Mouse (Mus musculus): ENCODE data around the gene Recql. TPM values are rescaled to one million over a fixed set of nuclear protein-coding genes. Genes with fewer than 3 reads are reported as not detected.
A peak's percentile ranks its signal among the peaks of the same experiment; 100 is the strongest.

The Recql gene
- polyA plus RNA-seq (2015; fragmentation: Nextera tagmentation; extraction: Ambion mirVana) = 7.8 and 8.9 TPM in 2 replicates

DNA sequence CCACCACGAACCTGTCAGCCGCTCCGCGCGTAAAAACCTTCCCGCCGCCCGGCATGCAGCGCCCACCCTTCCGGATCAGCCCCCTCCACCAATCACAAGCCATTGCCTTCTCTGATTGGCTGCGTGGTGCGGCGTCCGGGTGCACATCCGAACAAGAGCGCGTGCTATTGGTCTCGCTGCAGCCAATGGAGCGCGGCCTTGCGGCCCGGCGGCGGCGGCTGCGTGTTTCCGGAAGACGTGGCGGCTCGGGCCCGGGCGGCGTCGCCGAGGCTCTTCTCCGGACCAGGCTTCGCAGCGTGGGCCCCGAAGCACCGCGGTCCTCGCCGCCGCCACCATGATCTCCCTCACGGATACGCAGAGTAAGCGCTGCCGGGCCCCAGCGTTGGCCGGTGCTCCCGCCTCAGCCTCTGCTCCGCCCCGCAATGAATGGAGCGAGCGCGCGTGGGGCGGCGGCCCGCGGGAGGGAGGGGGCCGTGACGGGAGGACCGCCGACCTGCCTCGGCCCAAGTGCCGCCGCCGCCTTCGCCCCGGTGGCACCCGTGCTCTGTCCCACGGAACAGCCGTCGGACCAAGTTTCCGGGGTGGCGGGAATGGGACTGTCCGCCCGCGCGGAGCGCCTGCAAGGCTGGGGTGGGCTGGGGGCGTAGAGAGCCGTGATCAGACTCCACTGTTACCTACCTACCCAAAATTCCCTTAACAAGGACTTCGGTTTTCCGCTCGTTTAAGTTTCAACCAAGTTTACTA is at the start of gene Recql, which contains the start of gene Golt1b:
Recql (minus strand) TSS at position 77 of the 744 bp plus-strand sequence.
Golt1b (plus strand) TSS at position 211 of the 744 bp plus-strand sequence.
- no peak for TF ChIP-seq CTCF (IDR thresholded peaks at IDR 0.05; ENCODE audit: low read depth)
- H3K4me1 ChIP-seq (replicated peaks; ENCODE audit: control insufficient read depth, insufficient read depth, low read length) = 0 out of 2 replicates have a peak, but pooled peaks cover 4% of the 10 kb centered on the region
- peak within 1 kb of the TSS; percentile 78 for H3K9ac ChIP-seq (ENCODE audit: low read depth, low read length)
- WGBS = under 1% methylated on average over 84 of the region's 87 CpGs
- no peaks in the 10 kb centered on the region for H3K27me3 ChIP-seq (replicated peaks; ENCODE audit: control insufficient read depth, insufficient read depth, low read length)
- H3K27ac ChIP-seq (ENCODE audit: low read depth, low read length) = peak within 1 kb of the TSS; percentile 11; the same call in 1 of the 2 replicates
- peak within 1 kb of the TSS; percentile 81 for H3K4me3 ChIP-seq (ENCODE audit: low read depth, low read length)
- H3K9me3 ChIP-seq (ENCODE audit: control insufficient read depth) = no peaks in the 10 kb centered on the region
- peak within 1 kb of the TSS; percentile 89 for H3K4me2 ChIP-seq (replicated peaks; ENCODE audit: low read depth)
- H3K36me3 ChIP-seq (ENCODE audit: control insufficient read depth, insufficient read depth) = no peaks in the 10 kb centered on the region
- ATAC-seq = peak; percentile 100

DNA sequence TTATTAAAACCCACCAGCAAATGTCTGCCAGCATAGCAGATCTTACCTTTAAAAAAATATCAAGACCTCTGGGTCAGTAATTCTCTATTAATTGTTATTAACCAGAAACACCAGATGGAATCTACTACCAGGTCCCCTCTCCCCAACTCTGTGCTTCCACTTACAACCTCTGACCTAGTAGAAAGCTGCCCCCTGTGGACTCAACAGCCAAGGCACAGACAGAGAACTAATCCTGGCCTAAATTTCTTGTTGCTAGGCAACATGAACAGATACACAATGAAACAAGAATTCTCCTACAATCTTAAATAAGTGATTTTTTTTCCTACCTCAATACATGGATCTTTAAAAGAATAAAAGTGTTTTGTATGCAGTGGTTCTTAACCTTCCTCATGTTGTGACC is 42.2 kb upstream of the Recql start:
- no peak for ATAC-seq
- Histone ChIP-seq H3K27ac (ENCODE audit: low read depth, low read length) (no peak overlapping the region), H3K4me3 (ENCODE audit: low read depth, low read length) (no peak overlapping the region), H3K9me3 (ENCODE audit: control insufficient read depth) (no peaks in the 10 kb centered on the region), H3K36me3 (ENCODE audit: control insufficient read depth, insufficient read depth) (no peaks in the 10 kb centered on the region), H3K4me1 (replicated peaks; ENCODE audit: control insufficient read depth, insufficient read depth, low read length) (no peaks in the 10 kb centered on the region), H3K27me3 (replicated peaks; ENCODE audit: control insufficient read depth, insufficient read depth, low read length) (no peaks in the 10 kb centered on the region), H3K4me2 (replicated peaks; ENCODE audit: low read depth) (no peak overlapping the region), H3K9ac (ENCODE audit: low read depth, low read length) (no peak overlapping the region)
- TF ChIP-seq CTCF (IDR thresholded peaks at IDR 0.05; ENCODE audit: low read depth) = no peak

- no peak for TF ChIP-seq CTCF (IDR thresholded peaks at IDR 0.05; ENCODE audit: low read depth)
- no peak overlapping the region for H3K4me2 ChIP-seq (replicated peaks; ENCODE audit: low read depth)
- no peak for ATAC-seq
- no peak overlapping the region for H3K4me3 ChIP-seq (ENCODE audit: low read depth, low read length)
- no peak overlapping the region for H3K27ac ChIP-seq (ENCODE audit: low read depth, low read length)
- no peaks in the 10 kb centered on the region for H3K4me1 ChIP-seq (replicated peaks; ENCODE audit: control insufficient read depth, insufficient read depth, low read length)
- 78% methylated on average over 7 of the region's 7 CpGs for WGBS
- no peaks in the 10 kb centered on the region for H3K36me3 ChIP-seq (ENCODE audit: control insufficient read depth, insufficient read depth)
- no peaks in the 10 kb centered on the region for H3K27me3 ChIP-seq (replicated peaks; ENCODE audit: control insufficient read depth, insufficient read depth, low read length)
- H3K9ac ChIP-seq (ENCODE audit: low read depth, low read length) = no peak overlapping the region
- H3K9me3 ChIP-seq (ENCODE audit: control insufficient read depth) = no peaks in the 10 kb centered on the region
These were observed 38.1 kb upstream of the Recql start for GRCm38 (mm10) chr6:142424976-142425375.

GRCm38 (mm10) chr6:142414597-142414996 is 27.7 kb upstream of the Recql start:
- TF ChIP-seq CTCF (IDR thresholded peaks at IDR 0.05; ENCODE audit: low read depth) = no peak
- WGBS = 3% methylated on average over 15 of the region's 24 CpGs
- Histone ChIP-seq H3K9ac (ENCODE audit: low read depth, low read length) (no peak overlapping the region), H3K36me3 (ENCODE audit: control insufficient read depth, insufficient read depth) (no peaks in the 10 kb centered on the region), H3K27ac (ENCODE audit: low read depth, low read length) (no peak overlapping the region), H3K4me3 (ENCODE audit: low read depth, low read length) (0 out of 2 replicates have a peak overlapping the region, but pooled peaks have one; percentile 7), H3K9me3 (ENCODE audit: control insufficient read depth) (no peaks in the 10 kb centered on the region), H3K4me1 (replicated peaks; ENCODE audit: control insufficient read depth, insufficient read depth, low read length) (no peaks in the 10 kb centered on the region), H3K4me2 (replicated peaks; ENCODE audit: low read depth) (peak overlapping the region; percentile 21; the same call in 1 of the 2 replicates), H3K27me3 (replicated peaks; ENCODE audit: control insufficient read depth, insufficient read depth, low read length) (peaks cover 25% of the 10 kb centered on the region)
- no peak for ATAC-seq

DNA sequence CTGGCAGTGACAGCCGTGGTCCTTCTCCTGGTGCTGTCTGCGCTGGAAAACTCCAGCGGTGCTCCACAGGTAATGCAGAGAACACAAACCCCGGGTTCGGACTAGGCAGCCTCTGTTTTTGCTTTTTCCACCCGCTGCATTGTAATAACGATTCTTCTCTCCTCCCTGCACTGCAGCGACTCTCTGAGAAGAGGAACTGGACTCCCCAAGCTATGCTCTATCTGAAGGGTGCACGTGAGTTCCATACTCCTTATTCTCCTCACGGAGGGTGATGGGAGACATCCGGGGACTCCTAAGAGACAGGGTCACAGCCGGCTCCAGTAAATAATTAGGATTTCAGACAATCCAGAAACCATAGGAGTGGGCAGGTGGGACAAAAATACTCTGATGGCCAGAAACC is 27.0 kb upstream of the Recql start:
- Histone ChIP-seq H3K9ac (ENCODE audit: low read depth, low read length) (no peak overlapping the region), H3K27ac (ENCODE audit: low read depth, low read length) (no peak overlapping the region), H3K4me3 (ENCODE audit: low read depth, low read length) (no peak overlapping the region), H3K36me3 (ENCODE audit: control insufficient read depth, insufficient read depth) (no peaks in the 10 kb centered on the region), H3K27me3 (replicated peaks; ENCODE audit: control insufficient read depth, insufficient read depth, low read length) (peaks cover 25% of the 10 kb centered on the region), H3K4me2 (replicated peaks; ENCODE audit: low read depth) (no peak overlapping the region), H3K4me1 (replicated peaks; ENCODE audit: control insufficient read depth, insufficient read depth, low read length) (no peaks in the 10 kb centered on the region), H3K9me3 (ENCODE audit: control insufficient read depth) (no peaks in the 10 kb centered on the region)
- WGBS = 25% methylated on average over 12 of the region's 12 CpGs
- no peak for TF ChIP-seq CTCF (IDR thresholded peaks at IDR 0.05; ENCODE audit: low read depth)
- no peak for ATAC-seq

- Histone ChIP-seq H3K4me2 (replicated peaks; ENCODE audit: low read depth) (no peak within 1 kb of the TSS), H3K27me3 (replicated peaks; ENCODE audit: control insufficient read depth, insufficient read depth, low read length) (peaks cover 25% of the 10 kb centered on the region), H3K9me3 (ENCODE audit: control insufficient read depth) (no peaks in the 10 kb centered on the region), H3K36me3 (ENCODE audit: control insufficient read depth, insufficient read depth) (no peaks in the 10 kb centered on the region), H3K4me3 (ENCODE audit: low read depth, low read length) (no peak within 1 kb of the TSS), H3K27ac (ENCODE audit: low read depth, low read length) (no peak within 1 kb of the TSS), H3K9ac (ENCODE audit: low read depth, low read length) (no peak within 1 kb of the TSS), H3K4me1 (replicated peaks; ENCODE audit: control insufficient read depth, insufficient read depth, low read length) (no peaks in the 10 kb centered on the region)
- no peak for TF ChIP-seq CTCF (IDR thresholded peaks at IDR 0.05; ENCODE audit: low read depth)
- 70% methylated on average over 11 of the region's 11 CpGs for WGBS
- no peak for ATAC-seq
These were observed 26.1 kb upstream of the Recql start, which contains the start of gene Spx for GRCm38 (mm10) chr6:142412906-142413491. Gene Spx (plus strand): TSS chr6:142413441.
